Comparison of ENCODE assay signal across 17 mouse cellular contexts in genomic region chr6:111725969-111726368, GRCm38 (mm10).
"Had no signal": no experiment of that assay in that cellular context is flagged by ENCODE, and none has a peak within 500 bp of the region (broad histone marks: within the 10 kb centered on the region; RNA-seq: fewer than 3 reads in every experiment).

No protein-coding gene starts in this region.

- H3K27me3 ChIP-seq: kidney, embryonic 15.5 days; liver, embryonic 13.5 days; lung, embryonic 15.5 days; megakaryocyte, embryonic 14.5 days; midbrain, embryonic 15.5 days; neural tube, embryonic 12.5 days had no signal

- H3K27ac ChIP-seq: kidney, embryonic 15.5 days; limb, embryonic 10.5 days; liver, embryonic 13.5 days; lung, embryonic 15.5 days; macrophage; midbrain, embryonic 15.5 days; neural tube, embryonic 12.5 days had no signal

- H3K36me3 ChIP-seq: kidney, embryonic 15.5 days; limb, embryonic 10.5 days; liver, embryonic 13.5 days; lung, embryonic 15.5 days; midbrain, embryonic 15.5 days; neural tube, embryonic 12.5 days had no signal

- H3K9me3 ChIP-seq: kidney, embryonic 15.5 days; limb, embryonic 10.5 days; liver, embryonic 13.5 days; lung, embryonic 15.5 days; midbrain, embryonic 15.5 days; neural tube, embryonic 12.5 days had no signal

- H3K9ac ChIP-seq: kidney, embryonic 15.5 days; liver, embryonic 13.5 days; liver, postnatal 0 days; lung, embryonic 15.5 days; midbrain, embryonic 15.5 days; neural tube, embryonic 12.5 days had no signal

- H3K4me2 ChIP-seq: kidney, embryonic 15.5 days; liver, embryonic 13.5 days; lung, embryonic 15.5 days; midbrain, embryonic 11.5 days; midbrain, embryonic 15.5 days; neural tube, embryonic 12.5 days had no signal

- ATAC-seq: liver, postnatal 0 days; midbrain, embryonic 15.5 days had no signal

- H3K4me1 ChIP-seq: kidney, embryonic 15.5 days; limb, embryonic 10.5 days; liver, embryonic 13.5 days; lung, embryonic 15.5 days; megakaryocyte, embryonic 14.5 days; midbrain, embryonic 15.5 days; neural tube, embryonic 12.5 days had no signal

- H3K4me3 ChIP-seq: kidney, embryonic 15.5 days; limb, embryonic 10.5 days; liver, embryonic 13.5 days; lung, embryonic 15.5 days; megakaryocyte, embryonic 14.5 days; midbrain, embryonic 15.5 days; neural tube, embryonic 12.5 days had no signal

- DNase-seq: kidney, postnatal 14 days; liver, embryonic 13.5 days; liver, postnatal 0 days; lung, postnatal 14 days; retina, postnatal 1 day; right cerebral cortex, postnatal 4 days; spleen, adult 18-20 months; thymus, adult 2 months; thymus, postnatal 36 days had no signal
